Mouse (Mus musculus): ENCODE measurements around the gene Dpp6.

Gene Dpp6

GRCm38 (mm10) chr5:27063871-27064270 is 246.9 kb downstream of the Dpp6 start:
- no peak for DNase-seq (ENCODE audit: low read depth)

GRCm38 (mm10) chr5:27066837-27067236 is 249.8 kb downstream of the Dpp6 start:
- DNase-seq (ENCODE audit: low read depth) = no peak

GRCm38 (mm10) chr5:27075131-27075591 is 258.2 kb downstream of the Dpp6 start:
- DNase-seq (ENCODE audit: low read depth) = no peak

- DNase-seq (ENCODE audit: low read depth) = no peak
These were observed 259.0 kb downstream of the Dpp6 start for GRCm38 (mm10) chr5:27076046-27076445.

GRCm38 (mm10) chr5:27077821-27078220 is 260.8 kb downstream of the Dpp6 start:
- no peak for DNase-seq (ENCODE audit: low read depth)

- DNase-seq (ENCODE audit: low read depth) = no peak
These were observed 264.3 kb downstream of the Dpp6 start for GRCm38 (mm10) chr5:27081275-27081674.

- DNase-seq (ENCODE audit: low read depth) = no peak
These were observed 266.8 kb downstream of the Dpp6 start for GRCm38 (mm10) chr5:27083762-27084161.

- DNase-seq (ENCODE audit: low read depth) = no peak
These were observed 291.2 kb downstream of the Dpp6 start for GRCm38 (mm10) chr5:27108221-27108620.

GRCm38 (mm10) chr5:27122479-27122878 is 305.5 kb downstream of the Dpp6 start:
- no peak for DNase-seq (ENCODE audit: low read depth)

- no peak for DNase-seq (ENCODE audit: low read depth)
These were observed 305.9 kb downstream of the Dpp6 start for GRCm38 (mm10) chr5:27122944-27123343.

- no peak for DNase-seq (ENCODE audit: low read depth)
These were observed 309.0 kb downstream of the Dpp6 start for GRCm38 (mm10) chr5:27126034-27126433.

GRCm38 (mm10) chr5:27133196-27133595 is 316.2 kb downstream of the Dpp6 start:
- no peak for DNase-seq (ENCODE audit: low read depth)

GRCm38 (mm10) chr5:27134436-27135005 is 317.5 kb downstream of the Dpp6 start:
- DNase-seq (ENCODE audit: low read depth) = no peak

GRCm38 (mm10) chr5:27147397-27147945 is 330.5 kb downstream of the Dpp6 start:
- DNase-seq (ENCODE audit: low read depth) = no peak

GRCm38 (mm10) chr5:27151017-27151416 is 334.0 kb downstream of the Dpp6 start:
- no peak for DNase-seq (ENCODE audit: low read depth)

GRCm38 (mm10) chr5:27155671-27156070 is 338.7 kb downstream of the Dpp6 start:
- no peak for DNase-seq (ENCODE audit: low read depth)

GRCm38 (mm10) chr5:27156366-27156765 is 339.4 kb downstream of the Dpp6 start:
- no peak for DNase-seq (ENCODE audit: low read depth)

GRCm38 (mm10) chr5:27161122-27161645 is 344.2 kb downstream of the Dpp6 start:
- no peak for DNase-seq (ENCODE audit: low read depth)

- DNase-seq (ENCODE audit: low read depth) = no peak
These were observed 351.5 kb downstream of the Dpp6 start for GRCm38 (mm10) chr5:27168550-27168949.

- DNase-seq (ENCODE audit: low read depth) = no peak
These were observed 368.0 kb downstream of the Dpp6 start for GRCm38 (mm10) chr5:27184963-27185362.

GRCm38 (mm10) chr5:27191242-27191969 is 374.4 kb downstream of the Dpp6 start:
- DNase-seq (ENCODE audit: low read depth) = no peak

- no peak for DNase-seq (ENCODE audit: low read depth)
These were observed 377.2 kb downstream of the Dpp6 start for GRCm38 (mm10) chr5:27194157-27194556.

GRCm38 (mm10) chr5:27194975-27195374 is 378.0 kb downstream of the Dpp6 start:
- no peak for DNase-seq (ENCODE audit: low read depth)

Data from fibroblast of lung, adult 2 months (primary cell).